Mouse (Mus musculus) limb, embryonic 14.5 days (tissue): ENCODE data around the gene Creb3l2. TPM values are rescaled to one million over a fixed set of nuclear protein-coding genes. Genes with fewer than 3 reads are reported as not detected.

Experiments used
- ATAC-seq: fragments of 200-750 bp; cut with Nextera tagmentation; 2 replicates; pipeline ENCODE4 v1.8.0; 2017; ENCODE audit warnings: low read depth, moderate number of reproducible peaks, moderate TSS enrichment; ENCODE audit not compliant: low FRiP score
- DNase-seq: peaks from one replicate; pipeline ENCODE4 v3.0.0-alpha.2; 2015; ENCODE audit warnings: low spot score
- H3K27ac ChIP-seq: fragments of 300-500 bp; sonication (generic); replicated peaks from 2 replicates; pipeline ENCODE4 v1.5.1; 2014; ENCODE audit warnings: low read depth, mild to moderate bottlenecking, low read length, moderate library complexity, mixed read lengths
- H3K27me3 ChIP-seq: fragments of 300-500 bp; sonication (generic); 2 replicates; pipeline ENCODE4 v1.6.1; 2014; ENCODE audit warnings: low read length, mixed read lengths; ENCODE audit not compliant: control insufficient read depth, insufficient read depth
- H3K36me3 ChIP-seq: fragments of 300-500 bp; sonication (generic); 2 replicates; pipeline ENCODE4 v1.6.1; 2014; ENCODE audit warnings: mild to moderate bottlenecking, low read length, moderate library complexity, mixed read lengths; ENCODE audit not compliant: control insufficient read depth, insufficient read depth
- H3K4me1 ChIP-seq: fragments of 300-500 bp; sonication (generic); 2 replicates; pipeline ENCODE4 v1.6.1; 2014; ENCODE audit warnings: antibody characterized with exemption, low read length, mixed read lengths; ENCODE audit not compliant: control insufficient read depth, insufficient read depth
- H3K4me2 ChIP-seq: fragments of 300-500 bp; sonication (generic); replicated peaks from 2 replicates; pipeline ENCODE4 v1.6.1; 2014; ENCODE audit warnings: low read depth, mild to moderate bottlenecking, low read length, moderate library complexity; ENCODE audit not compliant: severe bottlenecking
- H3K4me3 ChIP-seq: fragments of 300-500 bp; sonication (generic); replicated peaks from 2 replicates; pipeline ENCODE4 v1.5.1; 2014; ENCODE audit warnings: low read length
- H3K9ac ChIP-seq: fragments of 300-500 bp; sonication (generic); 2 replicates; pipeline ENCODE4 v1.6.1; 2014; ENCODE audit warnings: mild to moderate bottlenecking, low read depth, low read length, moderate library complexity; ENCODE audit not compliant: severe bottlenecking
- H3K9me3 ChIP-seq: fragments of 300-500 bp; sonication (generic); 2 replicates; pipeline ENCODE4 v1.6.1; 2016; ENCODE audit warnings: low read length; ENCODE audit not compliant: control insufficient read depth
- POLR2A ChIP-seq: fragments of 200-500 bp; IDR thresholded peaks from 2 replicates; pipeline ENCODE4 v1.8.0; 2012; ENCODE audit warnings: inconsistent platforms, mild to moderate bottlenecking, moderate library complexity, borderline replicate concordance; ENCODE audit not compliant: insufficient read depth, insufficient read length; ENCODE audit errors: extremely low read depth
- WGBS: fragments of 180-500 bp; shearing (Covaris S2); extraction: QIAGEN DNeasy Blood & Tissue Kit; methylation state at CpG from one replicate; pipeline ENCODE4 v1.1.7; 2014; 5-methylcytosine and 5-hydroxymethylcytosine counted together
- polyA plus RNA-seq, 2 experiments: library from polyadenylated mRNA; depleted of rRNA in 1 of 2; stranded (reverse) in 1 of 2; unstranded in 1 of 2; fragments of >200 nt; fragmentation: Nextera tagmentation in 1 of 2; extraction: Ambion mirVana in 1 of 2; gene quantifications; 2 replicates each; pipeline versions ENCODE4 v1.2.1 to v1.2.3; 2012 to 2014

Gene Creb3l2
- polyA plus RNA-seq, 2 experiments, result 44.4 to 51.7 TPM

- ATAC-seq, result no peak
- TF ChIP-seq POLR2A, result no peak
- Histone ChIP-seq H3K9ac (no peak overlapping the region), H3K4me2 (no peak overlapping the region), H3K27me3 (no peaks in the 10 kb centered on the region), H3K4me1 (peaks cover 17% of the 10 kb centered on the region), H3K36me3 (no peaks in the 10 kb centered on the region), H3K27ac (no peak overlapping the region), H3K4me3 (no peak overlapping the region), H3K9me3 (no peaks in the 10 kb centered on the region)
- 91% methylated on average over 7 of the region's 7 CpGs for WGBS
- DNase-seq, result no peak
These were observed 119.3 kb downstream of the Creb3l2 start for GRCm38 (mm10) chr6:37322641-37323040.

GRCm38 (mm10) chr6:37322088-37322487 lies 119.9 kb downstream of the Creb3l2 start:
- no peaks in the 10 kb centered on the region for H3K27me3 ChIP-seq
- no peaks in the 10 kb centered on the region for H3K36me3 ChIP-seq
- no peak for ATAC-seq
- DNase-seq, result no peak
- H3K4me3 ChIP-seq, result no peak overlapping the region
- no peaks in the 10 kb centered on the region for H3K9me3 ChIP-seq
- TF ChIP-seq POLR2A, result no peak
- peaks cover 13% of the 10 kb centered on the region for H3K4me1 ChIP-seq
- no peak overlapping the region for H3K9ac ChIP-seq
- 83% methylated on average over 9 of the region's 9 CpGs for WGBS
- no peak overlapping the region for H3K4me2 ChIP-seq
- H3K27ac ChIP-seq, result no peak overlapping the region

- no peaks in the 10 kb centered on the region for H3K4me1 ChIP-seq
- H3K36me3 ChIP-seq, result no peaks in the 10 kb centered on the region
- ATAC-seq, result no peak
- H3K9ac ChIP-seq, result no peak overlapping the region
- no peak for TF ChIP-seq POLR2A
- no peaks in the 10 kb centered on the region for H3K9me3 ChIP-seq
- H3K4me2 ChIP-seq, result no peak overlapping the region
- no peak overlapping the region for H3K27ac ChIP-seq
- H3K4me3 ChIP-seq, result no peak overlapping the region
- WGBS, result 75% methylated on average over 5 of the region's 5 CpGs
- no peaks in the 10 kb centered on the region for H3K27me3 ChIP-seq
- no peak for DNase-seq
These were observed 124.0 kb downstream of the Creb3l2 start for GRCm38 (mm10) chr6:37317904-37318303.

- Histone ChIP-seq H3K9ac (no peak overlapping the region), H3K9me3 (no peaks in the 10 kb centered on the region), H3K4me2 (no peak overlapping the region), H3K27me3 (no peaks in the 10 kb centered on the region), H3K4me1 (no peaks in the 10 kb centered on the region), H3K27ac (no peak overlapping the region), H3K4me3 (no peak overlapping the region), H3K36me3 (no peaks in the 10 kb centered on the region)
- TF ChIP-seq POLR2A, result no peak
- ATAC-seq (no peak), DNase-seq (no peak)
These were observed 126.5 kb downstream of the Creb3l2 start for GRCm38 (mm10) chr6:37315440-37315839.

GRCm38 (mm10) chr6:37310601-37311000 lies 131.3 kb downstream of the Creb3l2 start:
- no peaks in the 10 kb centered on the region for H3K36me3 ChIP-seq
- H3K9me3 ChIP-seq, result no peaks in the 10 kb centered on the region
- no peak overlapping the region for H3K4me2 ChIP-seq
- ATAC-seq, result no peak
- no peaks in the 10 kb centered on the region for H3K4me1 ChIP-seq
- no peaks in the 10 kb centered on the region for H3K27me3 ChIP-seq
- 93% methylated on average over 4 of the region's 4 CpGs for WGBS
- H3K27ac ChIP-seq, result no peak overlapping the region
- DNase-seq, result no peak
- H3K9ac ChIP-seq, result no peak overlapping the region
- no peak for TF ChIP-seq POLR2A
- H3K4me3 ChIP-seq, result no peak overlapping the region

- no peak overlapping the region for H3K4me3 ChIP-seq
- WGBS, result 87% methylated on average over 1 of the region's 1 CpGs
- no peak for DNase-seq
These were observed 135.3 kb downstream of the Creb3l2 start for GRCm38 (mm10) chr6:37306616-37307015.

More at GRCm38 (mm10) chr6:37306616-37307015, 135.3 kb downstream of the Creb3l2 start:
- H3K4me2 ChIP-seq, result no peak overlapping the region
- ATAC-seq, result no peak
- no peak overlapping the region for H3K27ac ChIP-seq
- H3K9ac ChIP-seq, result no peak overlapping the region
- H3K27me3 ChIP-seq, result peaks cover 5% of the 10 kb centered on the region
- no peak for TF ChIP-seq POLR2A
- no peaks in the 10 kb centered on the region for H3K36me3 ChIP-seq
- no peaks in the 10 kb centered on the region for H3K9me3 ChIP-seq
- H3K4me1 ChIP-seq, result no peaks in the 10 kb centered on the region
